Mouse (Mus musculus): Measurements from ENCODE around the gene Olfr146.

The Olfr146 gene

GRCm38 (mm10) chr9:39023277-39023676 lies at the start of gene Olfr146:
Olfr146 (minus strand) TSS chr9:39023377.
- DNase-seq (ENCODE audit: low spot score in 2 of 2), result no peak

GRCm38 (mm10) chr9:39064851-39065250 lies 41.7 kb upstream of the Olfr146 start, which contains the start of gene Olfr937:
Olfr937 (minus strand) TSS chr9:39064951.
- DNase-seq (ENCODE audit: low spot score in 2 of 2), result no peak

GRCm38 (mm10) chr9:38999583-38999982 lies 23.6 kb downstream of the Olfr146 start, which contains the start of gene Olfr935:
Olfr935 (minus strand) TSS chr9:38999683.
- DNase-seq (ENCODE audit: low spot score in 2 of 2), result no peak

DNA sequence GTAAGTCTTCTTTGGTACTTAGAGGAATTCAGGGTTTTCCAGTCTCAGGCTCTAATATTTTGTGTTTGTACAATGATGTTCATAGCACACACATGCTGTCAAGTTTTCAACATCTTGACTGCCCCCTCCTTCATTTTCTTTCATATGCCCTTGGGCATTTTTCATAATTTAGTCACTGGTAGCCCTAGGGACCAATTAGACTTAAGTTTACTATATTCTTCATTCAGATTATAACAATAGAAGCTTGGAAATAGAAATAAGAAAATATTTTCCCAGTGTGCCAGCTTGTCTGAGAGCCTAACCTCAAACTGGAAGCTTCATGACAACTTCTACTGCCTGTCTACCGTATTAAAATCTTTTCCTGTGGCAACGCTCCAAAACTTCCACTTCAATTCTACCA lies 35.0 kb downstream of the Olfr146 start, which contains the start of gene Olfr934:
Gene Olfr934 (minus strand): TSS at position 101 of the 400 bp plus-strand sequence.
- DNase-seq (ENCODE audit: low spot score in 2 of 2), result no peak

DNA sequence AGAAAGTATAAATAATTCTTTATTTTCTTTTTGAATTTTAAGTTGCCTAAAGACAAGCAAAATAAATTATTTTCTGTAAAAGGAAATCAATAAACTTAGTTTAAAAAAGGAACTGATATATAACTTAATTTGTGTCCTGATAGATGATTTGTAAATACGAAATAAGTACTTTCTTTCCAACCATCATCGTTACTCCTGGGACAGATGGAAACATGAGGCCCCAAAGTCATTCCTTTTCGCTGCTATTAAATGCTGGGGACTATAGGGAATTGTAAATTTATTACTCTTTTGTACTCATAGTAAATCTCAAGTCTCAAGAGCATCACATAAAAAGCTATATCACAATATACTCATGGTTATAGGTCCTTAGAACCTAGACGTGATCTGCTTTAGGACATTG lies 51.2 kb downstream of the Olfr146 start, which contains the start of gene Olfr933:
Gene Olfr933 (plus strand): TSS at position 301 of the 400 bp plus-strand sequence.
- DNase-seq (ENCODE audit: low spot score in 2 of 2), result no peak

Data from right cerebral cortex, adult 2 months (tissue).